Mouse (Mus musculus) thymus, adult 2 months (tissue): ENCODE data around the gene Gas2.

Experiments
- CTCF ChIP-seq: fragments of 200-500 bp; IDR thresholded peaks from 2 replicates; pipeline ENCODE4 v1.5.1; 2012; ENCODE audit warnings: mild to moderate bottlenecking, control low read depth, low read length, moderate library complexity, borderline replicate concordance; ENCODE audit not compliant: control insufficient read depth, poor library complexity, insufficient read depth; ENCODE audit errors: extremely low read depth
- POLR2A ChIP-seq: fragments of 200-500 bp; IDR thresholded peaks from 2 replicates; pipeline ENCODE4 v1.6.1; 2012; ENCODE audit warnings: mild to moderate bottlenecking, low read length, control low read depth, moderate library complexity; ENCODE audit not compliant: control insufficient read depth, poor library complexity, insufficient read depth; ENCODE audit errors: extremely low read depth

DNA sequence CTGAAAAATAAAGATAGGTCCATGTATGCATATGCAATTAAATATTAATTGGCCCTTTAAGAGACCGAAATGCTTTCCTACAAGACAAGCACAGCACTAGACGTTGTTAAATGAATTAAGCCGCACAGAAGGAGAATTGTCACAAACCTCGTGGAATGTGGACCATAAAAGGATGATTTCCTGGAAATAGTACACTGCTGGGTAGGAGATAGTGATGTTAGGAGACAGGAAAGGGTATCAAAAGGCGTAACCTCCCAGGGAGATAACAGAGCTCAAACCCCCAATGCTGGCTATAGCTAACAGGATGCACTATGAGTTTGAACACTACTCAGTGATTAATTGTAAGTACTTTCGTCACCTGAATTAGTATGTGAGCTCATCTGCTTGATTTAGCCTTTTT, 10.9 kb upstream of the Gas2 start:
- TF ChIP-seq CTCF = no peak
- TF ChIP-seq POLR2A = no peak
